Mouse (Mus musculus) lung, adult 2 months (tissue): ENCODE data around the gene Ctla4. TPM values are rescaled to one million over a fixed set of nuclear protein-coding genes. Genes with fewer than 3 reads are reported as not detected.

Experiments
- DNase-seq: peaks from one replicate; pipeline ENCODE4 v3.0.0; 2022
- H3K4me1 ChIP-seq: fragments of 200-500 bp; 2 replicates; pipeline ENCODE4 v1.6.1; 2011; ENCODE audit warnings: low read length; ENCODE audit not compliant: control insufficient read depth, insufficient read depth
- H3K4me3 ChIP-seq: fragments of 200-500 bp; replicated peaks from 2 replicates; pipeline ENCODE3; 2011; ENCODE audit warnings: low read depth, mild to moderate bottlenecking, control low read depth, low read length; ENCODE audit errors: extremely low read depth
- CTCF ChIP-seq: fragments of 200-500 bp; IDR thresholded peaks from 2 replicates; pipeline ENCODE4 v1.5.1; 2011; ENCODE audit warnings: mild to moderate bottlenecking, low read length, control low read depth; ENCODE audit not compliant: insufficient read depth
- POLR2A ChIP-seq: fragments of 200-500 bp; IDR thresholded peaks from 2 replicates; pipeline ENCODE4 v1.6.1; 2011; ENCODE audit warnings: low read depth, mild to moderate bottlenecking, control low read depth, low read length, borderline replicate concordance; ENCODE audit errors: extremely low read depth
- WGBS: fragments of 180-500 bp; shearing (Covaris S2); methylation state at CpG from one replicate; pipeline ENCODE4 v1.1.7; 2018; 5-methylcytosine and 5-hydroxymethylcytosine counted together
- polyA plus RNA-seq: library from polyadenylated mRNA; depleted of rRNA; stranded (reverse); fragments of >200 nt; gene quantifications from 2 replicates; pipeline ENCODE4 v1.2.3, GENCODE M21; 2012

Ctla4 gene
- polyA plus RNA-seq, 1 experiment, result 0.18 TPM

- WGBS, result 69% methylated on average over 5 of the region's 5 CpGs
- H3K4me1 ChIP-seq, result no peaks in the 10 kb centered on the region; the same call in 1 of the 2 replicates
- no peak for DNase-seq
Measured at GRCm38 (mm10) chr1:60898127-60898932, 11.5 kb downstream of the Ctla4 start.

GRCm38 (mm10) chr1:60898933-60899210, 12.1 kb downstream of the Ctla4 start:
- 70% methylated on average over 2 of the region's 2 CpGs for WGBS
- no peak for DNase-seq

More at GRCm38 (mm10) chr1:60898127-60898932, 11.5 kb downstream of the Ctla4 start:
- H3K4me3 ChIP-seq, result no peak overlapping the region
- TF ChIP-seq POLR2A (no peak), CTCF (no peak)

GRCm38 (mm10) chr1:60899244-60899643, 12.4 kb downstream of the Ctla4 start:
- WGBS, result 42% methylated on average over 3 of the region's 3 CpGs

More at GRCm38 (mm10) chr1:60898933-60899210, 12.1 kb downstream of the Ctla4 start:
- TF ChIP-seq POLR2A (no peak), CTCF (no peak)
- Histone ChIP-seq H3K4me3 (no peak overlapping the region), H3K4me1 (no peaks in the 10 kb centered on the region; the same call in 1 of the 2 replicates)

GRCm38 (mm10) chr1:60902547-60902946, 15.7 kb downstream of the Ctla4 start:
- DNase-seq, result no peak
- WGBS, result 81% methylated on average over 6 of the region's 6 CpGs
- Histone ChIP-seq H3K4me3 (no peak overlapping the region), H3K4me1 (no peaks in the 10 kb centered on the region; the same call in 1 of the 2 replicates)
- TF ChIP-seq CTCF (no peak), POLR2A (no peak)

More at GRCm38 (mm10) chr1:60899244-60899643, 12.4 kb downstream of the Ctla4 start:
- H3K4me1 ChIP-seq, result no peaks in the 10 kb centered on the region; the same call in 1 of the 2 replicates
- TF ChIP-seq POLR2A (no peak), CTCF (no peak)
- no peak for DNase-seq
- H3K4me3 ChIP-seq, result no peak overlapping the region

GRCm38 (mm10) chr1:60903126-60903525, 16.3 kb downstream of the Ctla4 start:
- TF ChIP-seq CTCF (no peak), POLR2A (no peak)
- H3K4me3 ChIP-seq, result no peak overlapping the region
- no peaks in the 10 kb centered on the region; the same call in 1 of the 2 replicates for H3K4me1 ChIP-seq
- DNase-seq, result no peak
- WGBS, result 92% methylated on average over 7 of the region's 7 CpGs

GRCm38 (mm10) chr1:60904456-60904978, 17.7 kb downstream of the Ctla4 start:
- no peak for DNase-seq
- 94% methylated on average over 2 of the region's 2 CpGs for WGBS
- TF ChIP-seq CTCF (no peak), POLR2A (no peak)
- no peak overlapping the region for H3K4me3 ChIP-seq
- no peaks in the 10 kb centered on the region for H3K4me1 ChIP-seq

- TF ChIP-seq POLR2A (no peak), CTCF (no peak)
- WGBS, result 66% methylated on average over 3 of the region's 3 CpGs
- no peak for DNase-seq
- H3K4me1 ChIP-seq, result no peaks in the 10 kb centered on the region
- H3K4me3 ChIP-seq, result no peak overlapping the region
Measured at GRCm38 (mm10) chr1:60907466-60907865, 20.7 kb downstream of the Ctla4 start.

GRCm38 (mm10) chr1:60908751-60909161, 22.0 kb downstream of the Ctla4 start:
- Histone ChIP-seq H3K4me3 (no peak overlapping the region), H3K4me1 (no peaks in the 10 kb centered on the region)
- no peak for TF ChIP-seq POLR2A
- no peak for DNase-seq
- WGBS, result 80% methylated on average over 9 of the region's 9 CpGs

GRCm38 (mm10) chr1:60909746-60910145, 22.9 kb downstream of the Ctla4 start:
- TF ChIP-seq CTCF, result no peak
- no peak for TF ChIP-seq POLR2A
- DNase-seq, result no peak
- H3K4me1 ChIP-seq, result no peaks in the 10 kb centered on the region
- H3K4me3 ChIP-seq, result no peak overlapping the region
- WGBS, result 53% methylated on average over 1 of the region's 1 CpGs

- 67% methylated on average over 1 of the region's 1 CpGs for WGBS
- Histone ChIP-seq H3K4me1 (no peaks in the 10 kb centered on the region), H3K4me3 (no peak overlapping the region)
- TF ChIP-seq POLR2A (no peak), CTCF (no peak)
- DNase-seq, result no peak
Measured at GRCm38 (mm10) chr1:60910796-60911195, 24.0 kb downstream of the Ctla4 start.
